Mouse (Mus musculus) heart, postnatal 0 days (tissue): ENCODE data around the gene Rmi2.

Source experiments
- CTCF ChIP-seq: IDR thresholded peaks from 2 replicates; pipeline ENCODE4 v1.5.1; 2016; ENCODE audit warnings: antibody characterized with exemption, control low read depth, low read depth
- EP300 ChIP-seq: IDR thresholded peaks from 2 replicates; pipeline ENCODE4 v1.6.1; 2016; ENCODE audit warnings: antibody characterized with exemption, low read depth

GRCm38 (mm10) chr16:10834542-10834910, 333 bp upstream of the Rmi2 start:
- TF ChIP-seq EP300 (no peak), CTCF (no peak)
